Mouse (Mus musculus) CD4-positive helper T cell, adult 2 months (primary cell): ENCODE measurements around the gene S100a3.

Experiments
- DNase-seq: peaks from one replicate; pipeline ENCODE4 v3.0.0-alpha.2; 2012; ENCODE audit warnings: low read depth, missing footprints, low spot score

Gene S100a3

GRCm38 (mm10) chr3:90601486-90602110 lies 41.2 kb downstream of the S100a3 start, which contains the start of gene Gm42674:
Gene Gm42674, plus strand, starts transcription at chr3:90601904.
- DNase-seq: no peak

- peak; percentile 43 for DNase-seq
Measured at GRCm38 (mm10) chr3:90603623-90604022, 43.2 kb downstream of the S100a3 start, which contains the start of gene S100a4. Gene S100a4, plus strand, starts transcription at chr3:90603771.

DNA sequence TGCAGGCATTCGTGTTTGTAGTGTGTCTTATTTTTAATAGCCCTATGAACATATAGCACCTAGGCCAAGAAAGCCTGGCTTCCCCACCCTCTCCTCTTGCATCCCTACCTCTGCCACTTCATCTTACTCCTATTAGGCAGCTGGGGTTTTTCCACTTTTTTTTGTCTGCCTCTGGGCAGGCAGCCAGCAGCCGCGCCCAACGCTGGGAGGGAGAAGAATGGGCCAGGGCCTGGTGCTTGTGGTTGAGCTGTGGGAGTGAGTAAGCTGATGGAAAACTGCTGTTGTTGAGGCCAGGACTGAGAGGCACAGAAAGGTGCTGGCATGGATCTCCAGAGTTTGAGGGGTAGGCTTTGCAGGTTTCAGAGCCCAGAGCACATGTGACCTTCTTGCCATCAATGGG lies 44.0 kb downstream of the S100a3 start:
- peak; percentile 57 for DNase-seq

DNA sequence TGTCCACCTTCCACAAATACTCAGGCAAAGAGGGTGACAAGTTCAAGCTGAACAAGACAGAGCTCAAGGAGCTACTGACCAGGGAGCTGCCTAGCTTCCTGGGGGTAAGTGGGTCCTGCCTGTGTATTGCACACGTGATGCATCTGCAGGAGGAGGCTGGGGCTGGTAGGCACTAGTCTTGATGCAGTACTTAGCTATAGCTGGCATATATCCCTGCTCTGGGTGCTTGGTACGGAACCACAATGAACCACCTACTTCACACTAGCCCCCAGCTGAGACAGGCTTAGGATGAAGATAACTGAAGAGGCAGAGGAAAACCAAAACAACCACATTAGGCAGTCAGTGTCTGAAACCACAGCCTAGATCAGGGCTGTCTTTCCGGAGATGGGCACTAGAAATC lies 44.7 kb downstream of the S100a3 start:
- peak; percentile 69 for DNase-seq

DNA sequence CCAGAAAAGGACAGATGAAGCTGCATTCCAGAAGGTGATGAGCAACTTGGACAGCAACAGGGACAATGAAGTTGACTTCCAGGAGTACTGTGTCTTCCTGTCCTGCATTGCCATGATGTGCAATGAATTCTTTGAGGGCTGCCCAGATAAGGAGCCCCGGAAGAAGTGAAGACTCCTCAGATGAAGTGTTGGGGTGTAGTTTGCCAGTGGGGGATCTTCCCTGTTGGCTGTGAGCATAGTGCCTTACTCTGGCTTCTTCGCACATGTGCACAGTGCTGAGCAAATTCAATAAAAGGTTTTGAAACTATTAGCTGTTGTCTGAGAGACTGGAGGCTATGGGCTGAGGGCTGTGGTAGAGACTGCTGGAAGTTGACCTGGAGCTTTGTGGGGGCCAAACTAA lies 45.4 kb downstream of the S100a3 start:
- DNase-seq: no peak

DNA sequence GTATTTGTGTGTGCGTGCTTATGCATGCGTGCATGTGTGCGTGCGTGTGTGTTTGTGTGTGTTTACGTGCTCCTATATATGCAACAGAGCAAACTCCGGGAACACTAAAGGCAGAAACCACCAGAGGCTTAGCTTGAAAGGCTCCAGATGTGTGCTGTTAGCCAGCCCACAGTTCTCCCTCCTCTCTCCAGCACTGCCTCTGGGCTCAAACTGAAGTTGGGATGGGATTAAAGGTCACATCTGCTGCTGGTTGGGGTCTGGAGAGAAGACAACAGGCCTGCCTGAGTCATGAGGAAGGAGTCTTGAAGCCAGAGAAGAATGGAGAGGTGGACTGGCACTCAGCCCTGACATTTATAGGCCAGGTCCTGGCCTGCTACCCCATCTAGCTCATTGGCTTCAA lies 45.8 kb downstream of the S100a3 start:
- no peak for DNase-seq

- DNase-seq: no peak
Measured at GRCm38 (mm10) chr3:90607361-90607760, 47.0 kb downstream of the S100a3 start.

GRCm38 (mm10) chr3:90608223-90608622 lies 47.8 kb downstream of the S100a3 start, which contains the start of gene S100a5:
Gene S100a5, plus strand, starts transcription at chr3:90608523.
- DNase-seq: no peak

DNA sequence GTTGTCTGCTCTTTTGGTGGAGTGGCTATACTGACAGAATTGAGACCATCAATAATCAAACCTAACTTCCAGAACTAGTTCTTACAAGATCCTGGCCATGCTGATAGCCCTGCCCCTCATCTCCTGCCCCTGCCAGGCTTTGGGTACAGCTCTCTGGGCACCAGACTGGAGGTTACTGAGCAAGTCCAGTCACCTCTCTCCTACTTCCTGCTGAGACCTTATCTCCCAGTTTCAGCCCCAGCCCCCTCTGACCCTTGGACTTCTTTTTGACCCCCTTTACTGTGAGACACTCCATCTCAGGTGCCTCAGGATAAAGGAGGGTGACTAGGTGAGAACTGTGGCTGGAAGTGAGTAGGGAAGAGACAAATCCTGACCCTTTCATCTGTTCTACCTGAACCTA lies 48.7 kb downstream of the S100a3 start:
- no peak for DNase-seq

GRCm38 (mm10) chr3:90611494-90611893 lies 51.1 kb downstream of the S100a3 start:
- DNase-seq: no peak

DNA sequence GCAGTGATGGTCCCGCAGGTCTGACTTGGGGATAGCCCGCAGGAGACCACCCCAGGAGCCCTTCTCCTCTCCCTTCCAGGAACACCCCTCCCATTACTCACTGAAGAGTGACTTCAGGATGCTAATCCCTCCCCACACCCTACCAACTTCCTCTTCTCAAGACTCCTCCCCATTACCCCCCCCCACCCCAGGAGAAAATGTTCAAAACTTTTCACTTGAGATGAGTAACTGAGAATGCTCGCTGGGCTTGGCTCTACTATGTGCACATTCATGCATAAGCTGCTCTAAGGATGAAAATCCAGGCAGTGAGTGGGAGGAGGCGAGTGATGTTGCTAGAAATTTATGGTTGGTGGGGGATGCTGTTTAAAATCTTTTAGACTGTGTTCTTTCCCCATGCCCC lies 51.7 kb downstream of the S100a3 start:
- peak; percentile 55 for DNase-seq

GRCm38 (mm10) chr3:90612728-90613291 lies 52.4 kb downstream of the S100a3 start, which contains the start of gene S100a6:
Gene S100a6, plus strand, starts transcription at chr3:90612882.
- peak; percentile 86 for DNase-seq

GRCm38 (mm10) chr3:90613461-90614147 lies 53.2 kb downstream of the S100a3 start:
- DNase-seq: peak; percentile 17

- no peak for DNase-seq
Measured at GRCm38 (mm10) chr3:90614148-90614530, 53.8 kb downstream of the S100a3 start.

GRCm38 (mm10) chr3:90614611-90615251 lies 54.4 kb downstream of the S100a3 start:
- no peak for DNase-seq

- DNase-seq: peak; percentile 84
Measured at GRCm38 (mm10) chr3:90615415-90615814, 55.0 kb downstream of the S100a3 start.

DNA sequence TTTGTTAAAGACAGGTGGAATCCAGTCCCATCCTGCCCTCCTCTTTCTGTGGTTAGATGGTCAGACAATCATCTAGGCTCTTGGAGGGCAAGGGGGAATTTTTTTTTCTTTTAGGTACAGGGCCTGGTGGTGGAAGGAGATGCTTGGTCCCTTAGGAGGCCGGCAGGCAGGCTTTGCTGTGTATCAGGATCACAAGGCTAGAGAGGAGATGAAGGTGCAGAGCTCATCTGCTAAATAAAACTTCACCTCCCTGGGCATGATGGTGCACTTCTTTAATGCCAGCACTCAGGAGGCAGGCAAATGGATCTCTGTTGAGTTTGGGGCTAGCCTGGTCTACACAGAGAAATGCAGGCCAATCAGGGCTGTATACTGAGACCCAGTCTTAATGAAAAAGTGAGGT lies 55.5 kb downstream of the S100a3 start:
- DNase-seq: no peak

DNA sequence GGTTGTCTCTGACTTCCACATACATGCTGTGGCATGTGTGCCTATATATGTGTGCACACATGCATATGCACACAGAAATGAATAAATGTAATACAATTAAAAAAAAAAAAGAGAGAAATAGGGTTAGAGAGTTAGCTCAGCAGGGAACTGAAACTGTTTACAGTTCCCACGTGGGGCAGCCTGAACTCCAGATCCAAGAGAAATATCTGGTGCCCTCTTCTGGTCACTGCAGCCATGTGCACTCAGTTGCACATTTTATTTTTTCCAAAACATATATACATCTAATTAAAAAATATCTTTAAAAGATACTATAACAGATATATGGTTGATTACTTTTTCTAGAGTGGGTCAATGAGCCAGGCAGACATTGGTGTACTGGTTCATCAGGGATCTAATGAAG lies 57.2 kb downstream of the S100a3 start:
- peak; percentile 30 for DNase-seq

DNA sequence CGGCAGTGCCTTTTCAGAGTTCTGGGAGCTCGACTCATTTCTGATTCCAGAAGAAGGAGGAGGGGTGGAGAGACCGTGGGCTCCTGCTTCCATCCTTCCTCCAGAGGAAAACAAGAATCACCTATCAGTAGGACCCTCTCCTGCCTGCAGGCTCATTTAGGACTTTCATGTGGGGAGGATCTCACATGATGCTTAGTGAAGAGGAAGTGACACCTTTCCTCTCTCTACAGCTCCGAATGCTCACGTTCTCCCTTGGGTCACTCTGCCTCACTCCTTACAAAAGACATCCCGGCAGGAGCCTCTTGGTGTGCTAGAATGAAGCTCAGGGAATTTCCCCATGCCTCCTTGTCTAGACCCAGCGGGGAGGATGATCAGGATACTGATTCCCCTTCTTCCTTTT lies 61.2 kb downstream of the S100a3 start:
- DNase-seq: no peak

GRCm38 (mm10) chr3:90623435-90624071 lies 63.2 kb downstream of the S100a3 start:
- DNase-seq: peak; percentile 70

DNA sequence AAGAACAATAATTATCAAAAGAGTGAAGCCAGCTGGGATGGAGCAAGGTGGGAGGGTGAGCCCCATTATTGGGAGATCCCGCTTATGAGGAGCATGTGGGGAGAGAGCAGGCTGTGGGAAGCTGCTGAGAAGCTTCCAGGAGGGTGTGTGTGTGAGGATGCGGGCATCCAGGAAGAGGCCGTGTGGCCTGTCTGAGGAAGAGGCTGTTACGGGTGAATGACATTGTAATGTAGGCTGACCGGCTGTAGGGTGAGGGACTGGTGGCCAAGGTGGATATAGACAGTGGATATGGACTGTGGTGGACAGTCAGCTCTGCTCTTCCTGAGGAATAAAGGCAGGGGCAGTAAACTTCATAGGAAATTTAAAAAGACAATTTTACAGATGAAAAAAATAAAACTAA lies 65.1 kb downstream of the S100a3 start:
- DNase-seq: no peak
